In the genomic region with DNA sequence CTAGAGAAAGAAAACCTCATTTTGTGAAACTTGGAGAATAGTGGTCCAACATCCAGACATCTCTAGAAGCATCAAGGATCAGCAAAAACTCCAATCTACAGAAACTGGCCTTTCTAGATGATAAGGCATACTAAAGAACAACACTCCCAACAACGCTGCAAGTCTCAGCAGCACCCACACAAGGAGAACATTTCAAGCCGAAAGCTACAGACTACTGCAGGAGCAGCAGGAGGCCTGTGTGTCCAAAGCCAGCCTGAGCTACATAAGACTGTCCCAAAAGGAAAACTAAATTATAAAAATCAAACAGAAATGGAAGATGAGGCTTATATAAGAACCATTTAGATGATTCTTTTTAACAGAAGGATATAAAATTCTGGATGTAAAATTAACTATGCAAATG, we compare ENCODE assay signal across 23 mouse cellular contexts.
DNase-seq lines count a peak whose midpoint lies in the region; ATAC-seq and TF ChIP-seq lines count a peak whose summit lies in the region.
"Had no signal": no experiment of that assay in that cellular context is flagged by ENCODE, and none has a peak within 500 bp of the region (broad histone marks: within the 10 kb centered on the region; RNA-seq: fewer than 3 reads in every experiment).

No protein-coding gene starts in this region.

- peak; percentile 98 for ATAC-seq in frontal cortex, adult (ENCODE audit: low TSS enrichment)
- ATAC-seq: activated CD4-positive, CD25-positive, alpha-beta regulatory T cell, adult 4 months; CD4-positive, CD25-positive, alpha-beta regulatory T cell, adult 4 months; forebrain, embryonic 13.5 days; forebrain, embryonic 15.5 days; forebrain, postnatal 0 days; Patski had no signal

- no peak overlapping the region for H3K4me3 ChIP-seq in left cerebral cortex, adult 2 months
- H3K4me3 ChIP-seq: embryonic facial prominence, embryonic 10.5 days; embryonic facial prominence, embryonic 12.5 days; forebrain, embryonic 13.5 days; forebrain, embryonic 15.5 days had no signal

- no peak for DNase-seq in frontal cortex, postnatal 10 days (ENCODE audit: low spot score in 2 of 2)
- no peak for DNase-seq in left cerebral cortex, adult 2 months (ENCODE audit: extremely low spot score in 1 of 2, low spot score in 2 of 2)
- no peak for DNase-seq in left cerebral cortex, adult 11 months (ENCODE audit: low spot score)
- DNase-seq in right cerebral cortex, postnatal 10 days (ENCODE audit: low spot score in 2 of 2), result peak; percentile 30 to 44
- DNase-seq in right cerebral cortex, adult 2 months (ENCODE audit: low spot score in 2 of 2), result no peak
- DNase-seq: adrenal gland, adult 8-10 months; adrenal gland, postnatal 14 days; adrenal gland, postnatal 36 days; B cell, adult 2 months; cerebellum, adult 11 months; cerebellum, adult 2 months; cerebellum, adult 9-10 months; cerebellum, postnatal 10 days; cerebellum, postnatal 25 days; forebrain, postnatal 0 days had no signal

- no peak for TF ChIP-seq CTCF in left cerebral cortex, adult 2 months (IDR thresholded peaks at IDR 0.05)

- intact Hi-C loops in left cerebral cortex, adult 2 months (cut with DNase I), result loop anchor here (1.0 kb wide), 1 partner anchor 10 kb away; no protein-coding TSS in a partner anchor

- H3K27ac ChIP-seq in left cerebral cortex, adult 2 months, result peak overlapping the region; percentile 5; the same call in 1 of the 2 replicates
- H3K27ac ChIP-seq: embryonic facial prominence, embryonic 10.5 days; embryonic facial prominence, embryonic 12.5 days; forebrain, embryonic 13.5 days; forebrain, embryonic 15.5 days had no signal

Comparison
In these comparisons a context has a peak if more than half of its experiments do, and no peak if none do; other contexts are left out.
1. DNase-seq: peak in right cerebral cortex, postnatal 10 days (2 of 2); none in frontal cortex, postnatal 10 days (0 of 2), left cerebral cortex, adult 2 months (0 of 2), left cerebral cortex, adult 11 months (single experiment) and right cerebral cortex, adult 2 months (0 of 2).